Mouse (Mus musculus): ENCODE measurements at regions not wholly inside any gene's neighbourhood (a gene's known extent, or its start where the extent isn't known, plus 50 kb on each side); places are given as distances from the start of the nearest gene placed in this dataset.

GRCm38 (mm10) chr13:83252452-83252851, 251.4 kb upstream of the Mef2c start:
- TF ChIP-seq POLR2A (IDR thresholded peaks at IDR 0.05; ENCODE audit: insufficient read length, low read depth) = no peak
- no peak for TF ChIP-seq MAX (IDR thresholded peaks at IDR 0.05; ENCODE audit: low read depth)
- TF ChIP-seq CEBPB (IDR thresholded peaks at IDR 0.05; ENCODE audit: insufficient read depth, poor library complexity, severe bottlenecking) = no peak
- no peak for TF ChIP-seq USF1 (IDR thresholded peaks at IDR 0.05; ENCODE audit: low read depth)
- TF ChIP-seq MYOG (IDR thresholded peaks at IDR 0.05; ENCODE audit: control insufficient read depth in 1 of 3, insufficient read depth in 1 of 3, insufficient read length in 2 of 3, low read depth in 2 of 3) = no peak
- TF ChIP-seq TCF12 (IDR thresholded peaks at IDR 0.05; ENCODE audit: insufficient read depth, poor library complexity, severe bottlenecking) = no peak
- TF ChIP-seq MYOD1 (IDR thresholded peaks at IDR 0.05; ENCODE audit: control insufficient read depth in 1 of 3, insufficient read length in 2 of 3, low read depth in 2 of 3) = no peak
- no peak for TF ChIP-seq E2F4 (IDR thresholded peaks at IDR 0.05; ENCODE audit: insufficient read depth)
- TF ChIP-seq POLR2AphosphoS2 (IDR thresholded peaks at IDR 0.05; ENCODE audit: insufficient read length, low read depth) = no peak
- TF ChIP-seq TCF3 (IDR thresholded peaks at IDR 0.05; ENCODE audit: insufficient read length, low read depth) = no peak
- TF ChIP-seq SRF (IDR thresholded peaks at IDR 0.05; ENCODE audit: control insufficient read depth, insufficient read length, low read depth) = no peak
- TF ChIP-seq REST (IDR thresholded peaks at IDR 0.05; ENCODE audit: insufficient read depth, insufficient read length) = no peak
